Mouse (Mus musculus): ENCODE measurements around the gene Zfp354c. TPM values are rescaled to one million over a fixed set of nuclear protein-coding genes. Genes with fewer than 3 reads are reported as not detected.
A peak's percentile ranks its signal among the peaks of the same experiment; 100 is the strongest.

The Zfp354c gene
- polyA plus RNA-seq, 1 experiment from 2014 or later: 1.7 TPM

GRCm38 (mm10) chr11:50814233-50814632 is 13.3 kb downstream of the Zfp354c start:
- no peak for DNase-seq
- H3K4me2 ChIP-seq: no peak overlapping the region
- H3K9me3 ChIP-seq (replicated peaks): peaks cover 20% of the 10 kb centered on the region
- H3K4me1 ChIP-seq (replicated peaks): no peaks in the 10 kb centered on the region
- 78% methylated on average over 4 of the region's 4 CpGs for WGBS (ENCODE audit: insufficient replicate concordance)
- H3K27ac ChIP-seq: no peak overlapping the region
- no peak overlapping the region for H3K9ac ChIP-seq
- no peak overlapping the region for H3K4me3 ChIP-seq (replicated peaks)
- ATAC-seq (ENCODE audit: low read depth): no peak
- H3K27me3 ChIP-seq: no peaks in the 10 kb centered on the region
- peaks cover 34% of the 10 kb centered on the region for H3K36me3 ChIP-seq

DNA sequence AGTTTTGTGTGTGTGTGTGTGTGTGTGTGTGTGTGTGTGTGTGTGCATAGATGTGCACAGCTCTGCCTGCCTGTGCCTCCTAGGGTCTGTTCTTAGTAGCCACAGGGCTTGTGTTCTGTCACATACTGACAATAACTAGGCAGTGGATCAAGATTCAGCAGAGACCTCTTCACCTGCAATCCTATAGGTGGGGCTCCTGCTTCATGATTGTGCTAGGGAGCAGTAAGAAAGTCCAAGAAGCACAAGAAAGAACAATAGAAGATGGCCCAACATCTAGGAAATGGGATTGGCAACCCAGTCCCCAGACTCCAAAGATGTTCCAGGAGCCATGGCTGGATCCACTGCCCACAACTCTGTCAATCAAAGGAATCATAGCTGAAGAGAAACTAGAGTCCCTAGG is 28.7 kb downstream of the Zfp354c start:
- H3K9me3 ChIP-seq (replicated peaks): no peaks in the 10 kb centered on the region
- H3K4me1 ChIP-seq (replicated peaks): no peaks in the 10 kb centered on the region
- H3K4me3 ChIP-seq (replicated peaks): no peak overlapping the region
- H3K9ac ChIP-seq: no peak overlapping the region
- DNase-seq: no peak
- no peak overlapping the region for H3K4me2 ChIP-seq
- H3K36me3 ChIP-seq: no peaks in the 10 kb centered on the region
- no peak for ATAC-seq (ENCODE audit: low read depth)
- no peaks in the 10 kb centered on the region for H3K27me3 ChIP-seq
- H3K27ac ChIP-seq: no peak overlapping the region

DNA sequence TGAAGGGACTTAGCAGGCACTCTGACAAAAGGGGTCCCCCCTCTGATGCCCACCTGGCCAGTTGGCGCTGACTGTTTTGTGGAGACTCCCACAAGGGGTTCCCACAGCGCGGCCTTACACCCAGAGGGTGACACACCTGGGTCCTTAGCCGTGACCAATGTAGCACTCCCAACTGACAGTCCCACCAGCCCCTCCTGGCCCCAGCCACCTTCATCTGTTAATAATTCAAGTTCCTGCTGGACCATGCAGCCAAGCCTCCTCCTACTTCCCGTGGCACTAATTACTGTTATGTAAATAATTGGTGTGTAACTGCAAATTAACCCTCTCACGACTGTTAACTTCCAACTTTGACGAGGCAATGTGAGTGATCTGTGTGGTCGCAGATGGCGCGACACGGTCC is 29.9 kb downstream of the Zfp354c start:
- no peaks in the 10 kb centered on the region for H3K27me3 ChIP-seq
- no peak overlapping the region for H3K4me2 ChIP-seq
- H3K9me3 ChIP-seq (replicated peaks): no peaks in the 10 kb centered on the region
- H3K4me1 ChIP-seq (replicated peaks): no peaks in the 10 kb centered on the region
- ATAC-seq (ENCODE audit: low read depth) (no peak), DNase-seq (no peak)
- H3K4me3 ChIP-seq (replicated peaks): no peak overlapping the region
- no peak overlapping the region for H3K27ac ChIP-seq
- H3K36me3 ChIP-seq: no peaks in the 10 kb centered on the region
- 70% methylated on average over 11 of the region's 11 CpGs for WGBS (ENCODE audit: insufficient replicate concordance)
- no peak overlapping the region for H3K9ac ChIP-seq

GRCm38 (mm10) chr11:50771006-50771405 is 56.5 kb downstream of the Zfp354c start:
- Histone ChIP-seq H3K27me3 (no peaks in the 10 kb centered on the region), H3K4me3 (replicated peaks) (no peak overlapping the region), H3K9ac (no peak overlapping the region), H3K9me3 (replicated peaks) (peaks cover 4% of the 10 kb centered on the region; the same call in 1 of the 2 replicates), H3K27ac (no peak overlapping the region), H3K4me2 (no peak overlapping the region), H3K36me3 (no peaks in the 10 kb centered on the region), H3K4me1 (replicated peaks) (no peaks in the 10 kb centered on the region)
- ATAC-seq (ENCODE audit: low read depth) (no peak), DNase-seq (no peak)
- 64% methylated on average over 1 of the region's 1 CpGs for WGBS (ENCODE audit: insufficient replicate concordance)

GRCm38 (mm10) chr11:50768995-50769749 is 58.4 kb downstream of the Zfp354c start:
- Histone ChIP-seq H3K27ac (no peak overlapping the region), H3K4me1 (replicated peaks) (no peaks in the 10 kb centered on the region), H3K36me3 (no peaks in the 10 kb centered on the region), H3K4me3 (replicated peaks) (no peak overlapping the region), H3K9ac (no peak overlapping the region), H3K27me3 (no peaks in the 10 kb centered on the region), H3K4me2 (peak overlapping the region; percentile 35), H3K9me3 (replicated peaks) (no peaks in the 10 kb centered on the region)
- DNase-seq: peak; percentile 39
- no peak for ATAC-seq (ENCODE audit: low read depth)
- WGBS (ENCODE audit: insufficient replicate concordance): 14% methylated on average over 14 of the region's 14 CpGs

GRCm38 (mm10) chr11:50767039-50767438 is 60.5 kb downstream of the Zfp354c start:
- Histone ChIP-seq H3K9me3 (replicated peaks) (no peaks in the 10 kb centered on the region), H3K27me3 (no peaks in the 10 kb centered on the region), H3K9ac (no peak overlapping the region), H3K4me1 (replicated peaks) (no peaks in the 10 kb centered on the region), H3K36me3 (no peaks in the 10 kb centered on the region), H3K27ac (no peak overlapping the region), H3K4me2 (no peak overlapping the region), H3K4me3 (replicated peaks) (no peak overlapping the region)
- 21% methylated on average over 4 of the region's 4 CpGs for WGBS (ENCODE audit: insufficient replicate concordance)
- DNase-seq (no peak), ATAC-seq (ENCODE audit: low read depth) (no peak)

DNA sequence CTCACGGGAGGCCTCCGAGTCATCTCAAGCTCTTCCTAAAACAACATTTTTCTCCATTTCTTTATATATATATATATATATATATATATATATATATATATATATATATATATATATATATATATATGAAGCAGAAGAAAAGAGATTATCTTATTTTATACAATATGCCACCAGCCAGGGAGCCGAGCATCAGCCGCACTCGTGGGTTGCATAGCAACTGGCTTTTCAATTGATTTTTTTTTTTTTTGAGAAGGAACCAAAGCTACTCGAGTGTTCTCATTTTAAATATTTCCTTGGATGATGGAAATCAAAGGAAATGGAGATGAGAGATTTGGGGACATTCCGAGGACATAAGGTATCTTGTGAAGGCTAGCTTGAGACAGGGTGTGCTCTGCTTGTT is 61.1 kb downstream of the Zfp354c start:
- Histone ChIP-seq H3K27me3 (no peaks in the 10 kb centered on the region), H3K9me3 (replicated peaks) (no peaks in the 10 kb centered on the region), H3K36me3 (no peaks in the 10 kb centered on the region), H3K4me2 (no peak overlapping the region), H3K4me1 (replicated peaks) (no peaks in the 10 kb centered on the region), H3K9ac (no peak overlapping the region), H3K4me3 (replicated peaks) (no peak overlapping the region), H3K27ac (no peak overlapping the region)
- no peak for ATAC-seq (ENCODE audit: low read depth)
- DNase-seq: no peak
- 71% methylated on average over 7 of the region's 7 CpGs for WGBS (ENCODE audit: insufficient replicate concordance)

Other genes with a start within 250 kb of the Zfp354c start
- gene Adamts2, start 225.6 kb downstream of the Zfp354c start, polyA plus RNA-seq (2015; fragmentation: Nextera tagmentation; extraction: Ambion mirVana): 1.4 and 1.6 TPM in 2 replicates
- gene Zfp879, start 13.8 kb upstream of the Zfp354c start, polyA plus RNA-seq (2015; fragmentation: Nextera tagmentation; extraction: Ambion mirVana): 0.07 TPM in 2 replicates
- gene Grm6, start 23.0 kb upstream of the Zfp354c start, polyA plus RNA-seq (2015; fragmentation: Nextera tagmentation; extraction: Ambion mirVana): 0.03 TPM in 1 of 2 replicates, not detected in the other
- 0.37 and 0.70 TPM in 2 replicates for gene Zfp454, start 59.9 kb upstream of the Zfp354c start, polyA plus RNA-seq (2015; fragmentation: Nextera tagmentation; extraction: Ambion mirVana)
- gene Zfp2, start 88.4 kb upstream of the Zfp354c start, polyA plus RNA-seq (2015; fragmentation: Nextera tagmentation; extraction: Ambion mirVana): 3.1 and 3.2 TPM in 2 replicates
- gene Zfp354b, start 103.9 kb upstream of the Zfp354c start, polyA plus RNA-seq (2015; fragmentation: Nextera tagmentation; extraction: Ambion mirVana): 0.10 and 0.20 TPM in 2 replicates
- gene 4933414I15Rik, start 116.0 kb upstream of the Zfp354c start, polyA plus RNA-seq (2015; fragmentation: Nextera tagmentation; extraction: Ambion mirVana): not detected in 2 replicates
- gene Prop1, start 126.0 kb upstream of the Zfp354c start, polyA plus RNA-seq (2015; fragmentation: Nextera tagmentation; extraction: Ambion mirVana): not detected in 2 replicates
- gene Olfr1378, start 138.8 kb upstream of the Zfp354c start, polyA plus RNA-seq (2015; fragmentation: Nextera tagmentation; extraction: Ambion mirVana): not detected in 2 replicates
- gene Olfr1377, start 154.2 kb upstream of the Zfp354c start, polyA plus RNA-seq (2015; fragmentation: Nextera tagmentation; extraction: Ambion mirVana): not detected in 2 replicates
- gene Olfr51, start 175.9 kb upstream of the Zfp354c start, polyA plus RNA-seq (2015; fragmentation: Nextera tagmentation; extraction: Ambion mirVana): not detected in 2 replicates
- gene Olfr54, start 186.5 kb upstream of the Zfp354c start, polyA plus RNA-seq (2015; fragmentation: Nextera tagmentation; extraction: Ambion mirVana): not detected in 2 replicates
- gene Olfr1375, start 220.4 kb upstream of the Zfp354c start, polyA plus RNA-seq (2015; fragmentation: Nextera tagmentation; extraction: Ambion mirVana): not detected in 2 replicates
- gene Zfp354a, start 231.5 kb upstream of the Zfp354c start, polyA plus RNA-seq (2015; fragmentation: Nextera tagmentation; extraction: Ambion mirVana): 1.5 and 2.1 TPM in 2 replicates

Data from liver, embryonic 13.5 days (tissue).